Mouse (Mus musculus) bone marrow, adult 2 months (tissue): ENCODE measurements around the gene Esp22.
"Not testable (repeated sequence)": the region's sequence is repeated elsewhere in the genome, so short reads cannot be mapped to it uniquely, and the experiment has no call there.

Source experiments
- CTCF ChIP-seq: fragments of 200-500 bp; IDR thresholded peaks from 2 replicates; pipeline ENCODE4 v1.5.1; 2011; ENCODE audit warnings: low read length, control low read depth; ENCODE audit not compliant: control insufficient read depth, insufficient read depth
- POLR2A ChIP-seq: fragments of 200-500 bp; IDR thresholded peaks from 2 replicates; pipeline ENCODE4 v1.6.1; 2011; ENCODE audit warnings: low read depth, mild to moderate bottlenecking, control low read depth, low read length, borderline replicate concordance; ENCODE audit not compliant: control insufficient read depth

DNA sequence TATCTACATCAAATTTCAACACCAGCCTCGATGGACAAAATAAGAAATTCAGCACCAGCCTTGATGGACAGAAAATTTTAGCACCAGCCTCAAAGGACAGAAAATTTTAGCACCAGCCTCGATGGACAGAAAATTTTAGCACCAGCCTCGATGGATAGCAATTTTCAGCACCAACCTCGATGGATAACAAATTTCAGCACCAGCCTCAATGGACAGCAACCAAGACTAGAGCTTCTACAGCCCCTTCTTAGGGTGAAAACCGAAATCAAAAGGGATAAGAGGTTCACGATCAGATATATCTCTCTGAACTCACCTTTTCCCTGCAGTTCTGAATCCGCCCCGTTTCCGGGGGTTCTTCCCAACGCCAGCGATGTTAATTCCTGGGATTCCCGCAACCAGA is 34.0 kb downstream of the Esp22 start:
- not testable (repeated sequence) for TF ChIP-seq CTCF, POLR2A
